Mouse (Mus musculus) testis, adult 2 months (tissue): ENCODE results near the gene Prg4.

Experiments
- CTCF ChIP-seq: fragments of 200-500 bp; IDR thresholded peaks from 2 replicates; pipeline ENCODE4 v1.5.1; 2012; ENCODE audit warnings: low read depth, mild to moderate bottlenecking, inconsistent platforms, low read length, moderate library complexity; ENCODE audit not compliant: control insufficient read depth, insufficient read depth, insufficient replicate concordance
- POLR2A ChIP-seq: fragments of 200-500 bp; IDR thresholded peaks from 2 replicates; pipeline ENCODE4 v1.6.1; 2012; ENCODE audit warnings: low read depth, mild to moderate bottlenecking, inconsistent platforms, low read length, moderate library complexity; ENCODE audit not compliant: control insufficient read depth

GRCm38 (mm10) chr1:150416006-150416405, 50.0 kb downstream of the Prg4 start:
- TF ChIP-seq POLR2A (no peak), CTCF (no peak)
